ENCODE assay signal across 11 mouse cellular contexts in the genomic region with DNA sequence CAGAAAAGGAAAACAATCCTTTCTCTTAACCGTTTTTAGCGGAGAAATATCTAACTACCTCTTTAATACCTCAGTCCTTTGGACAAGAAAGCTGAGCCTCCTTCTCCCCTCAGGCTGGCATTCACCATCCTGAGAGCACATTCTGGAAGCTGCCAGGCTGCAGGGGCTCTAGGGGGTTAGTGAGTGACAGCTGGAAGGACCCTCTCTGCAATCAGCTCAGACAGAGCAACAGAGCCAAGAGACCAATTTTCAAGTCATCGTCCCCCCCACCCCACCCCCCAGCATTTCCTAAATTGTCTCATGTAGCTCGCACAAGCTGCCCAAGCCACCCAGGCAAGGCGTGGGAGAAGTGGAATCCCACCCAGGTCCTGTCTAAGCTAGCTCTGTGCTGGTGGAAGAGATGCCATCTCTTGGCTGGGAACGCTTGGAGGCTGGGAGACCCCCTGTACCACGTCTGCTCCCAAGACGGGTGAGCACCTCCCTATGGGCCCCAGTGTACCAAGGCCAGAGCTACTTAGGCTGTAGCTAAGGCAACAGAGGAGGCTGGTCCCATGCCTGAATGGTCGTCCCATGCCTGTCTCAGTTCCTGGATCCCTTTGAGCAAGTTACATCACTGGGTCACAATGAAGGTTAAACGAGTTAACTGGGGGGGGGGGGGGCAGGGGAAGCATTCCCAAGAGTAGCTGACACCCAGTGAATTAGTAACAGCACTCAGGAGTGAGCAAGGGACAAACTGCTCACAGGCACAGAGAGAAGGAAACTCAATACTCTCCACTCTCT. TPM values are rescaled to one million over a fixed set of nuclear protein-coding genes. Genes with fewer than 3 reads are reported as not detected.
DNase-seq lines count a peak whose midpoint lies in the region; ATAC-seq lines count a peak whose summit lies in the region.
"Had no signal": no experiment of that assay in that cellular context is flagged by ENCODE, and none has a peak within 500 bp of the region (broad histone marks: within the 10 kb centered on the region; RNA-seq: fewer than 3 reads in every experiment).

No protein-coding gene starts in this region.

- peak overlapping the region; percentile 25; the same call in 1 of the 2 replicates for H3K27ac ChIP-seq in hindbrain, embryonic 11.5 days (ENCODE audit: low read depth, low read length)
- 0 out of 2 replicates have a peak overlapping the region, but pooled peaks have one; percentile 46 for H3K27ac ChIP-seq in kidney, embryonic 16.5 days (ENCODE audit: low read length)
- H3K27ac ChIP-seq in neural tube, embryonic 12.5 days, result no peak overlapping the region
- H3K27ac ChIP-seq: liver, embryonic 15.5 days had no signal

- peak overlapping the region; percentile 31 for H3K4me2 ChIP-seq in hindbrain, embryonic 11.5 days (replicated peaks; ENCODE audit: low read depth, low read length)
- H3K4me2 ChIP-seq in kidney, embryonic 16.5 days (replicated peaks; ENCODE audit: low read depth, low read length), result no peak overlapping the region
- peak overlapping the region; percentile 82 for H3K4me2 ChIP-seq in neural tube, embryonic 12.5 days (replicated peaks)
- H3K4me2 ChIP-seq: liver, embryonic 15.5 days had no signal

- no peak overlapping the region for H3K9ac ChIP-seq in hindbrain, embryonic 11.5 days (ENCODE audit: low read depth, low read length)
- no peak overlapping the region for H3K9ac ChIP-seq in kidney, embryonic 16.5 days (replicated peaks; ENCODE audit: low read length)
- H3K9ac ChIP-seq in neural tube, embryonic 12.5 days, result 0 out of 2 replicates have a peak overlapping the region, but pooled peaks have one; percentile 9
- H3K9ac ChIP-seq: liver, embryonic 15.5 days had no signal

- H3K4me3 ChIP-seq in hindbrain, embryonic 11.5 days (ENCODE audit: low read depth, low read length), result 0 out of 2 replicates have a peak overlapping the region, but pooled peaks have one; percentile 9
- H3K4me3 ChIP-seq in kidney, embryonic 16.5 days (ENCODE audit: low read length), result no peak overlapping the region
- no peak overlapping the region for H3K4me3 ChIP-seq in neural tube, embryonic 12.5 days
- H3K4me3 ChIP-seq: liver, embryonic 15.5 days had no signal

- 0 out of 2 replicates have a peak, but pooled peaks have one; percentile 11 for ATAC-seq in hindbrain, embryonic 11.5 days (ENCODE audit: low FRiP score)
- ATAC-seq in kidney, embryonic 16.5 days (ENCODE audit: low FRiP score, low TSS enrichment), result peak; percentile 76
- no peak for ATAC-seq in neural tube, embryonic 12.5 days (ENCODE audit: low FRiP score, low read depth)

- no peaks in the 10 kb centered on the region for H3K9me3 ChIP-seq in hindbrain, embryonic 11.5 days (ENCODE audit: control insufficient read depth, low read length)
- no peaks in the 10 kb centered on the region for H3K9me3 ChIP-seq in kidney, embryonic 16.5 days (ENCODE audit: low read length)
- no peaks in the 10 kb centered on the region for H3K9me3 ChIP-seq in neural tube, embryonic 12.5 days
- H3K9me3 ChIP-seq: liver, embryonic 15.5 days had no signal

- 0 out of 2 replicates have a peak, but pooled peaks cover 2% of the 10 kb centered on the region for H3K27me3 ChIP-seq in hindbrain, embryonic 11.5 days (ENCODE audit: control insufficient read depth, insufficient read depth, low read length)
- H3K27me3 ChIP-seq in kidney, embryonic 16.5 days (ENCODE audit: insufficient read depth, low read length), result 0 out of 2 replicates have a peak, but pooled peaks cover 4% of the 10 kb centered on the region
- peaks cover under 1% of the 10 kb centered on the region; the same call in 1 of the 2 replicates for H3K27me3 ChIP-seq in neural tube, embryonic 12.5 days (replicated peaks)

- 54% methylated on average over 10 of the region's 10 CpGs for WGBS in hindbrain, embryonic 11.5 days
- 41% methylated on average over 10 of the region's 10 CpGs for WGBS in kidney, embryonic 16.5 days
- 44% methylated on average over 10 of the region's 10 CpGs for WGBS in neural tube, embryonic 12.5 days

- peaks cover 7% of the 10 kb centered on the region for H3K4me1 ChIP-seq in hindbrain, embryonic 11.5 days (replicated peaks; ENCODE audit: control insufficient read depth, insufficient read depth, low read length)
- peaks cover 35% of the 10 kb centered on the region for H3K4me1 ChIP-seq in kidney, embryonic 16.5 days (ENCODE audit: insufficient read depth, low read length)
- peaks cover 45% of the 10 kb centered on the region for H3K4me1 ChIP-seq in neural tube, embryonic 12.5 days

- peak; percentile 58 for DNase-seq in cerebellum, postnatal 10 days
- no peak for DNase-seq in cerebellum, adult 11-12 months
- no peak for DNase-seq in hindbrain, embryonic 11.5 days (ENCODE audit: low spot score)
- no peak for DNase-seq in lung, adult 18-20 months
- DNase-seq in heart, adult 9 months (ENCODE audit: low spot score in 2 of 2), result no peak
- DNase-seq in right cerebral cortex, adult 18-20 months, result no peak
- DNase-seq: retina, postnatal 1 day; thymus, postnatal 36 days had no signal

- H3K36me3 ChIP-seq in hindbrain, embryonic 11.5 days (ENCODE audit: control insufficient read depth, insufficient read depth, low read length), result no peaks in the 10 kb centered on the region
- H3K36me3 ChIP-seq in kidney, embryonic 16.5 days (ENCODE audit: insufficient read depth, low read length), result no peaks in the 10 kb centered on the region
- no peaks in the 10 kb centered on the region for H3K36me3 ChIP-seq in neural tube, embryonic 12.5 days
- H3K36me3 ChIP-seq: liver, embryonic 15.5 days had no signal

RNA-seq across cellular contexts. Expression of gene Nkain1, which starts 2.8 kb away (rescaled TPM):
- polyA plus RNA-seq in hindbrain, embryonic 11.5 days (2014; fragmentation: Nextera tagmentation; extraction: Ambion mirVana), result 21.6 and 27.4 TPM in 2 replicates
- 1.0 and 1.1 TPM in 2 replicates for polyA plus RNA-seq in kidney, embryonic 16.5 days (2015; fragmentation: Nextera tagmentation; extraction: Ambion mirVana)
- polyA plus RNA-seq in neural tube, embryonic 12.5 days (2016; fragmentation: Nextera tagmentation; extraction: Ambion mirVana), result 12.8 and 20.1 TPM in 2 replicates
- polyA plus RNA-seq: liver, embryonic 15.5 days had no signal

Comparison
In these comparisons a context has a peak if more than half of its experiments do, and no peak if none do; other contexts are left out.
1. DNase-seq: peak in cerebellum, postnatal 10 days (2 of 2); none in cerebellum, adult 11-12 months (single experiment), hindbrain, embryonic 11.5 days (single experiment), lung, adult 18-20 months (0 of 2), heart, adult 9 months (0 of 2) and right cerebral cortex, adult 18-20 months (single experiment).